Mouse (Mus musculus): ENCODE results near the gene Plin4.
A peak's percentile ranks its signal among the peaks of the same experiment; 100 is the strongest.
"Not testable (repeated sequence)": the region's sequence is repeated elsewhere in the genome, so short reads cannot be mapped to it uniquely, and the experiment has no call there.

Gene Plin4

GRCm38 (mm10) chr17:56066451-56066850 lies 43.2 kb downstream of the Plin4 start:
- no peak for DNase-seq (ENCODE audit: extremely low read depth, low read depth, low spot score)

- not testable (repeated sequence) for DNase-seq (ENCODE audit: extremely low read depth, low read depth, low spot score)
Observed at GRCm38 (mm10) chr17:56065715-56066114, 43.9 kb downstream of the Plin4 start.

- no peak for DNase-seq (ENCODE audit: extremely low read depth, low read depth, low spot score)
Observed at GRCm38 (mm10) chr17:56062081-56062480, 47.5 kb downstream of the Plin4 start.

- no peak for DNase-seq (ENCODE audit: extremely low read depth, low read depth, low spot score)
Observed at GRCm38 (mm10) chr17:56057381-56058120, 52.1 kb downstream of the Plin4 start.

- DNase-seq (ENCODE audit: extremely low read depth, low read depth, low spot score) = no peak
Observed at GRCm38 (mm10) chr17:56055945-56056678, 53.5 kb downstream of the Plin4 start.

GRCm38 (mm10) chr17:56054938-56055337 lies 54.7 kb downstream of the Plin4 start:
- no peak for DNase-seq (ENCODE audit: extremely low read depth, low read depth, low spot score)

GRCm38 (mm10) chr17:56051369-56051768 lies 58.2 kb downstream of the Plin4 start:
- peak; percentile 69 for DNase-seq (ENCODE audit: extremely low read depth, low read depth, low spot score)

Data from fat pad, adult 2 months (tissue).